Mouse (Mus musculus) liver, embryonic 14.5 days (tissue): ENCODE measurements around the gene Olfr1201.

Source experiments
- CTCF ChIP-seq: IDR thresholded peaks from 2 replicates; pipeline ENCODE4 v1.5.1; 2016; ENCODE audit warnings: antibody characterized with exemption, low read depth, control low read depth
- EP300 ChIP-seq: IDR thresholded peaks from 2 replicates; pipeline ENCODE4 v1.6.1; 2016; ENCODE audit warnings: antibody characterized with exemption, low read depth

DNA sequence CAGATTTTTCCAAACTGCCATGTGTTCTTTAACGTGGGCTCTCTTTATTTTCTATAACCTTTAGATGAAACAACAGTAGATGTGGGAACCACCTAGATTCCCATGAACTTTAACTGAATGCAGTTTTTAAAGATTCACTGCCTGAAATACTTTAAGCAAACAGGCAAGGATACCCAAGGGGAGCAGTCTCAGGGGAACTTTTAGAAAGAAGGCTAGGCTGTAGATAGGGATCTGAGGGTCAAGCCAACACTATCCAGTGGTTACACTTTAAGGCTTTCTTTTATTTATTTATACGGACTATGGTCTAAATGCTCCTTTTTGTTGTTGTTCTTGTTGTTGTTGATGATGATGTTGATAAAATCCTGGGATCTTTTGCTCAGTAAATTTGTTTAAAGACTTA, 22.4 kb upstream of the Olfr1201 start, which contains the start of gene Olfr1200:
- TF ChIP-seq CTCF (no peak), EP300 (no peak)
